Comparison of ENCODE assay signal across 23 mouse cellular contexts in the genomic region with DNA sequence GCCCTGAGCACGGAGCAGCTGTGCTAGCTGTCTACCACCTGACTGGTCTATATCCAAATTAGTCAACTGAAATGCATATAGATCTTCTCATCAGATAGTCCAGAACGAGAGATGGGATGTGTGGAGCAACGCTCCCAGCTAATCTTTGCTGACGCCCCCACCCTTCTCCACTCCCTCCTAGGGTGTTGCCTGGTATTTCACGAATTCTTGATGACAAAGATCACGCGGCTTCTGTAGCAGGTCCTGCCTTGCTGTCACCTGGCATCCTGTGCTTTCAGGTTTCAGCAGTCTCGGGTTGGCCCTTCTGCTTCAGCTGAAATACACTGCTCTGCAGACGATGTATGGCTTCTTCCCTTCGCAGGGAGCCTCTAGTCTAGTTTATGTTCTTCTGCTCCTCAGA.
DNase-seq lines count a peak whose midpoint lies in the region; ATAC-seq and TF ChIP-seq lines count a peak whose summit lies in the region.
"Had no signal": no experiment of that assay in that cellular context is flagged by ENCODE, and none has a peak within 500 bp of the region (broad histone marks: within the 10 kb centered on the region; RNA-seq: fewer than 3 reads in every experiment).

No protein-coding gene starts in this region.

- no peak overlapping the region for H3K4me3 ChIP-seq in embryonic facial prominence, embryonic 14.5 days (ENCODE audit: low read depth, low read length)
- no peak overlapping the region for H3K4me3 ChIP-seq in embryonic facial prominence, embryonic 10.5 days
- H3K4me3 ChIP-seq in lung, postnatal 0 days (ENCODE audit: low read depth, low read length): no peak overlapping the region
- H3K4me3 ChIP-seq: forebrain, embryonic 12.5 days; gastrocnemius, adult 2 months; heart, embryonic 13.5 days; hindbrain, embryonic 15.5 days had no signal

- H3K9me3 ChIP-seq in embryonic facial prominence, embryonic 14.5 days (ENCODE audit: control insufficient read depth, low read length): no peaks in the 10 kb centered on the region
- no peaks in the 10 kb centered on the region for H3K9me3 ChIP-seq in embryonic facial prominence, embryonic 10.5 days
- H3K9me3 ChIP-seq in lung, postnatal 0 days (ENCODE audit: low read length): no peaks in the 10 kb centered on the region
- H3K9me3 ChIP-seq: forebrain, embryonic 12.5 days; heart, embryonic 13.5 days; hindbrain, embryonic 15.5 days had no signal

- no peak overlapping the region for H3K27ac ChIP-seq in embryonic facial prominence, embryonic 14.5 days (replicated peaks; ENCODE audit: low read depth, low read length)
- H3K27ac ChIP-seq in embryonic facial prominence, embryonic 10.5 days (replicated peaks): no peak overlapping the region
- no peak overlapping the region for H3K27ac ChIP-seq in lung, postnatal 0 days (ENCODE audit: low read length)
- H3K27ac ChIP-seq: forebrain, embryonic 12.5 days; gastrocnemius, adult 2 months; heart, embryonic 13.5 days; hindbrain, embryonic 15.5 days had no signal

- no peak overlapping the region for H3K4me2 ChIP-seq in embryonic facial prominence, embryonic 14.5 days (ENCODE audit: low read depth, low read length)
- no peak overlapping the region for H3K4me2 ChIP-seq in lung, postnatal 0 days (replicated peaks; ENCODE audit: low read depth, low read length)
- H3K4me2 ChIP-seq: forebrain, embryonic 12.5 days; heart, embryonic 13.5 days; hindbrain, embryonic 15.5 days had no signal

- no peak for ATAC-seq in embryonic facial prominence, embryonic 14.5 days (ENCODE audit: low read depth)
- peak; percentile 37; the same call in 1 of the 2 replicates for ATAC-seq in lung, postnatal 0 days
- ATAC-seq: CD4-positive, CD25-positive, alpha-beta regulatory T cell, adult 4 months; forebrain, embryonic 16.5 days; intestine, embryonic 16.5 days; Patski had no signal

- peak; percentile 17 for DNase-seq in embryonic facial prominence, embryonic 14.5 days (ENCODE audit: low spot score)
- DNase-seq in embryonic facial prominence, embryonic 10.5 days (ENCODE audit: low spot score): no peak
- no peak for DNase-seq in lung, postnatal 0 days (ENCODE audit: low spot score)
- DNase-seq in lung, postnatal 25 days (ENCODE audit: low spot score): no peak
- DNase-seq in brain, adult 2 months (ENCODE audit: low read depth, low spot score): peak; percentile 54
- no peak for DNase-seq in heart, adult 11 months
- no peak for DNase-seq in embryo, embryonic 9.5 days (ENCODE audit: extremely low spot score)
- DNase-seq: adrenal gland, adult 8-10 months; adrenal gland, postnatal 36 days; B cell, adult 2 months; cerebellum, adult 11 months; cerebellum, adult 8-10 months; cerebellum, postnatal 14 days; gastrocnemius, adult 2 months; gastrocnemius, postnatal 25 days; heart, postnatal 36 days had no signal

- 0 out of 2 replicates have a peak, but pooled peaks cover 3% of the 10 kb centered on the region for H3K36me3 ChIP-seq in embryonic facial prominence, embryonic 14.5 days (ENCODE audit: control insufficient read depth, insufficient read depth, low read length)
- H3K36me3 ChIP-seq in embryonic facial prominence, embryonic 10.5 days (replicated peaks): peaks cover 15% of the 10 kb centered on the region
- no peaks in the 10 kb centered on the region for H3K36me3 ChIP-seq in lung, postnatal 0 days (ENCODE audit: insufficient read depth, low read length)

- TF ChIP-seq CTCF in lung, postnatal 0 days (IDR thresholded peaks at IDR 0.05): no peak

- H3K9ac ChIP-seq in embryonic facial prominence, embryonic 14.5 days (ENCODE audit: low read depth, low read length): no peak overlapping the region
- no peak overlapping the region for H3K9ac ChIP-seq in lung, postnatal 0 days (replicated peaks; ENCODE audit: low read depth)
- H3K9ac ChIP-seq: forebrain, embryonic 12.5 days; heart, embryonic 13.5 days; hindbrain, embryonic 15.5 days had no signal

- TF ChIP-seq EP300 in lung, postnatal 0 days (IDR thresholded peaks at IDR 0.05): no peak

- H3K4me1 ChIP-seq in embryonic facial prominence, embryonic 14.5 days (ENCODE audit: control insufficient read depth, insufficient read depth, low read length): no peaks in the 10 kb centered on the region
- H3K4me1 ChIP-seq in embryonic facial prominence, embryonic 10.5 days: no peaks in the 10 kb centered on the region
- H3K4me1 ChIP-seq in lung, postnatal 0 days (ENCODE audit: insufficient read depth, low read depth, low read length): no peaks in the 10 kb centered on the region
- H3K4me1 ChIP-seq: forebrain, embryonic 12.5 days; heart, embryonic 13.5 days had no signal

- H3K27me3 ChIP-seq in embryonic facial prominence, embryonic 14.5 days (replicated peaks; ENCODE audit: control insufficient read depth, insufficient read depth, low read length): no peaks in the 10 kb centered on the region
- no peaks in the 10 kb centered on the region for H3K27me3 ChIP-seq in embryonic facial prominence, embryonic 10.5 days (replicated peaks; ENCODE audit: low read depth, poor library complexity, severe bottlenecking)
- no peaks in the 10 kb centered on the region for H3K27me3 ChIP-seq in lung, postnatal 0 days (replicated peaks; ENCODE audit: insufficient read depth, low read length)
- H3K27me3 ChIP-seq: forebrain, embryonic 12.5 days; heart, embryonic 13.5 days; hindbrain, embryonic 15.5 days; Patski had no signal

- WGBS in embryonic facial prominence, embryonic 14.5 days: 83% methylated on average over 10 of the region's 10 CpGs
- WGBS in embryonic facial prominence, embryonic 10.5 days: 90% methylated on average over 10 of the region's 10 CpGs
- WGBS in lung, postnatal 0 days: 73% methylated on average over 10 of the region's 10 CpGs

Comparison
In these comparisons a context has a peak if more than half of its experiments do, and no peak if none do; other contexts are left out.
1. DNase-seq: peak in embryonic facial prominence, embryonic 14.5 days (single experiment) and brain, adult 2 months (single experiment); none in embryonic facial prominence, embryonic 10.5 days (single experiment), lung, postnatal 0 days (single experiment), lung, postnatal 25 days (single experiment), heart, adult 11 months (single experiment) and embryo, embryonic 9.5 days (single experiment).